Mouse (Mus musculus): Measurements from ENCODE around the gene Rrp12. TPM values are rescaled to one million over a fixed set of nuclear protein-coding genes. Genes with fewer than 3 reads are reported as not detected.
"Not testable (repeated sequence)": the region's sequence is repeated elsewhere in the genome, so short reads cannot be mapped to it uniquely, and the experiment has no call there.

Rrp12 gene
- polyA plus RNA-seq, 1 experiment from 2014 or later: 19.4 TPM

GRCm38 (mm10) chr19:41914592-41914882, 18.6 kb upstream of the Rrp12 start:
- 0 out of 2 replicates have a peak overlapping the region, but pooled peaks have one; percentile 94 for H3K4me2 ChIP-seq
- peaks cover 26% of the 10 kb centered on the region for H3K4me1 ChIP-seq (replicated peaks)
- not testable (repeated sequence) for H3K27ac ChIP-seq (replicated peaks); H3K27me3 ChIP-seq; H3K9ac ChIP-seq; ATAC-seq (ENCODE audit: low FRiP score, low read depth); H3K9me3 ChIP-seq; H3K4me3 ChIP-seq
- peaks cover 35% of the 10 kb centered on the region for H3K36me3 ChIP-seq

DNA sequence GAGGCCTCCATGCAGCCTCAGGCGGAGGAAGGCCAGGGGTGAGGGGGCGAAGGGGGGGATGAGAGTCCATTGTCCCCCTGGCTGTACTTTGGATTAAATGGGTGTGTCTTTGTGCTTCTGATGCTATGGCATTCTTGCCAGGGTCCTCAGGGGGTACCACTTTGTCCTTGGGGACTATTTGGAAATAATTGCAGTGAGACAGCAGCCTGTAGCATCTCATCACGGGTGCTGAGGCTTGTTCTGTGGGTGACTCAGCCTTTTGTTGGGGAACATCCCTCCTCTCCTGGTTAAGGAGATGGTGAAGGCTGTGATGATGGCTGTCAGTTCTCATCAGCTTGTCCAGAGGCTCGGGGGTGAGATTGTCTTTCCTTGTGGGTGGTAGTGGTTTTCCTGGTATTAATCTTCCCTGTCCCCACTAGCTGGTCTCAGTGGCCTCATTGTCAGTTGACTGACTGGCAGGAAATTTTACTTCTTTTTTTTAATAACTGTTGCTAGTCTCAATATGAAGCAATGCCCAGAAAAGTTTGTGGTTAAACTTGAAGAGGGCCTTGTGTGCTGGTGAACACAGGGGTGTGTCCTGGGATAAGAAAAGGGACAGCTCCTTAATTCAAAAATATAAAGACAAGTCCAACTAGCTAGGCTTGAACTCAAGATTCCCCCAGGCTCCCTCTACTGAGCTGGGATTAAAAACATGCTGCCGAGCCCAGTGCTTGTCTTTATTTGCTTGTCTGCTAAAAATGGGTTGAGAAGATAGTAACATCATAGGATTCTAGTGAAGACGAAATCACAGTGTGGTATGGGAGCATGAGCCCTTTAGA, 18.0 kb upstream of the Rrp12 start:
- WGBS: 38% methylated on average over 6 of the region's 6 CpGs
- no peak for ATAC-seq (ENCODE audit: low FRiP score, low read depth)

DNA sequence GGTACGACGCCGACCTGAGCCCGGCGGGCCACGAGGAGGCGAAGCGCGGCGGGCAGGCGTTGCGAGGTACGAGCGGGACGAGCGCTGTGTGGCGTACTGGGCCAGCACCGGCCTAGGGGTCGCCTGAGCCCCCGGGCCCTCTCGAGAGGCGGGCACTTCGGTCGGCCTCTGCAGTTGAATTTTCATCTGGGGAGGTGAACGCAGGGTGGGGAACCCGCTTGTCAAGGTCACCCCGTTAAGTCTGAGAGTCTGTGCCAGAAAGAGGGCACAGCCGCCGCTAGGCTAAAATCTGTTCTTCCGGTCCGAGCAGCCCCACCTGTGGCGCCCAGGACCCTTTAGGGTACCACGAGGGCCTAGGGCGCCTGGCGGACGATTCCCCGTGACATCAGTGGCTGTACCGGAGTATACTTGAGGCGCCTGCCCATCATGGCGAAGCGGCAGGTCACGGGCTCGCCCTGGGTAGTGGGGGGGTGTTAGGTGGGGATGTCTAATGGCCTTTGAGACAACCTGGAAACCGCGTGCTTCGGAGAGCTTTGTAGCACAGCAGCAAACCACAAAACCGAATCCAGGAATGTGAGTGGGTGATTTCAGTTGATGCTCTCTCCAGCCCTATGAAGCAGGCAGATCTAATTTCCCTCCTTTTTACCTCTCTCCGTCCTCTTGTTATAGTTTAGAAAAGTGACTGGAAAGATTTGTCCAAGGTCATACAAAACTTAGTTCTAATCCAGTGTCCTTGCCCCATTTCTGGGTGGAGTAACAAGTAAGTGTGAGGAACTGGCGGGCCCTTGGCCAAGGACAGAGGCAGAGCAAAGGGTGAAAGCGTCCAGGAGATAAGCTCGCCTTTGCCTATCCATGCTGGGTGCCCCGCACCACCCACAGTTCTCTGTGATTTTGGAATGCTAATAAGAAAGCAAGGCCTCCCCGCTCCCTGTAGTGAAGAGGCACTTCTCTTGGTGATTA, 16.4 kb upstream of the Rrp12 start:
- peak overlapping the region; percentile 94 for H3K4me2 ChIP-seq
- no peaks in the 10 kb centered on the region for H3K9me3 ChIP-seq
- peak overlapping the region; percentile 87 for H3K27ac ChIP-seq (replicated peaks)
- no peaks in the 10 kb centered on the region for H3K27me3 ChIP-seq
- H3K36me3 ChIP-seq: peaks cover 23% of the 10 kb centered on the region
- under 1% methylated on average over 53 of the region's 53 CpGs for WGBS
- H3K9ac ChIP-seq: peak overlapping the region; percentile 97
- H3K4me1 ChIP-seq (replicated peaks): peaks cover 26% of the 10 kb centered on the region
- H3K4me3 ChIP-seq: peak overlapping the region; percentile 99
- ATAC-seq (ENCODE audit: low FRiP score, low read depth): peak; percentile 83

More for the DNA sequence above, 18.0 kb upstream of the Rrp12 start:
- H3K4me3 ChIP-seq: peak overlapping the region; percentile 99
- H3K4me1 ChIP-seq (replicated peaks): peaks cover 26% of the 10 kb centered on the region
- H3K4me2 ChIP-seq: peak overlapping the region; percentile 94
- no peaks in the 10 kb centered on the region for H3K27me3 ChIP-seq
- H3K27ac ChIP-seq (replicated peaks): no peak overlapping the region
- H3K36me3 ChIP-seq: peaks cover 30% of the 10 kb centered on the region
- H3K9me3 ChIP-seq: no peaks in the 10 kb centered on the region
- H3K9ac ChIP-seq: no peak overlapping the region

DNA sequence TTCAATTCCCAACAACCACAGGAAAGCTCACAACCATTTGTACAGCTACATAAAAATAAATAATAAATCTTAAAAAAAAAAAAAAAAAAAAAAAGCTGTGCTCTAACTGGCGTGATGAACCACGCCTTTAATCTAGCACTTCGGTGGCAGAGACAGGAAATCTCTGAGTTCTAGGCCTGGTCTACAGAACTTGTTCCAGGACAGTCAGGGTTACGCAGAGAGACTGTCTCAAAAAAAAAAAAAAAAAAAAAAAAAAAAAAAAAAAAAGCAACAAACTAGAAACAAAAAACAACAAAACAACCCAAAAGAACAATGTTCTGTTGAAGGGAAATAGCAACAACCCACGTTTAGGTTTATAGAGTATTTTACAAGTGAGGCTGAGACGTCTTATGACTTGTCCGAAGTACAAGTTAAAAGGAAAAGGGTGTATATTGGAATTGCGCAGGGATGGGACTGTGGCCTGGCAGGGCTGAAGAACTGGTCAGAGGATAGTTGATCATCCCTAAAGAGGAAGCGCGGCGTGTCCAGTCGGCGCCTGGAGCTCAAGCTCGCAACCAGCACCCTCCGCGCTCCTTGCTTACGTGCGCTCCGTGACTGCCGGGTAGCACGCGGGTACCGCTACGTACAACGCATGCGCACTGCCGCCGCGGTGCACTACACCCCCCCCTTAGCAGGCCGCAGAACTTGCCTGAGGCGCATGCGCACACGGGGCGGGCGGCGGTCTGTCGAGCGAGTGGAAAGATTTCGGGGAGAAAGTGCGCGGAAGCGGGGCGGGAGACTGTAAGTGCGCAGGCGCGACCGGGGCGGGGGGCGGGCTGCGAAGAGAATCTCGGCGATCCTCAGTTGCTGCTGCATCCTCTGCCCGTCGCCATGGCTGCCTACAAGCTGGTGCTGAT, 15.5 kb upstream of the Rrp12 start, which contains the start of gene Pgam1:
TSS of gene Pgam1 (plus strand) at position 746 of the 896 bp plus-strand sequence.
- H3K27ac ChIP-seq (replicated peaks): peak within 1 kb of the TSS; percentile 95
- WGBS: 4% methylated on average over 54 of the region's 54 CpGs
- peak; percentile 95 for ATAC-seq (ENCODE audit: low FRiP score, low read depth)
- no peaks in the 10 kb centered on the region for H3K9me3 ChIP-seq
- H3K4me3 ChIP-seq: peak within 1 kb of the TSS; percentile 99
- peaks cover 14% of the 10 kb centered on the region for H3K36me3 ChIP-seq
- peak within 1 kb of the TSS; percentile 97 for H3K9ac ChIP-seq
- no peaks in the 10 kb centered on the region for H3K27me3 ChIP-seq
- peak within 1 kb of the TSS; percentile 94 for H3K4me2 ChIP-seq
- H3K4me1 ChIP-seq (replicated peaks): peaks cover 26% of the 10 kb centered on the region

DNA sequence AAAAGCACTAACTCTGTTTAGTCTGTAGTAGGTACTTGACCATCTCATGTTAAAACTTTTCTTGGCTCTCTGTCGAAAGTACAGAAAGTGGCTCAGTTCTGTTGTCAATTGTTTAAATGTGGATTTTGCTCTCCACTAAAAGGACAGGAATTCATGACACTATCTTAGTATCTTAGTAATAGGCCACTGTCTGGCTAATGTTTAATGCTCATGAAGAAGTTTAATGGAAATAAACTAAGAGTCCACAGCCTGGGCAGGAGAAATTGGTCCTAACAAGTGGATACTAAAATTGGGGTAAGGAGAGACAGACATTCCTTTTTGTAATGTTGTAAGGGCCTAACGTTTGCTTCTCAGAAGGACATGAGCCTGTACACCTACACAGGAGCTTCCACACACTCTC, 14.4 kb upstream of the Rrp12 start:
- WGBS: 90% methylated on average over 2 of the region's 2 CpGs
- Histone ChIP-seq H3K36me3 (0 out of 2 replicates have a peak, but pooled peaks cover 5% of the 10 kb centered on the region), H3K4me3 (no peak overlapping the region), H3K4me2 (no peak overlapping the region), H3K4me1 (replicated peaks) (peaks cover 26% of the 10 kb centered on the region), H3K27me3 (no peaks in the 10 kb centered on the region), H3K9ac (no peak overlapping the region), H3K27ac (replicated peaks) (no peak overlapping the region), H3K9me3 (no peaks in the 10 kb centered on the region)
- ATAC-seq (ENCODE audit: low FRiP score, low read depth): no peak

GRCm38 (mm10) chr19:41908736-41909135, 12.8 kb upstream of the Rrp12 start:
- Histone ChIP-seq H3K4me1 (replicated peaks) (peaks cover 13% of the 10 kb centered on the region), H3K27me3 (no peaks in the 10 kb centered on the region), H3K27ac (replicated peaks) (no peak overlapping the region), H3K9me3 (no peaks in the 10 kb centered on the region), H3K9ac (no peak overlapping the region), H3K4me3 (no peak overlapping the region), H3K36me3 (no peaks in the 10 kb centered on the region), H3K4me2 (no peak overlapping the region)
- no peak for ATAC-seq (ENCODE audit: low FRiP score, low read depth)
- 87% methylated on average over 3 of the region's 3 CpGs for WGBS

- Histone ChIP-seq H3K36me3 (no peaks in the 10 kb centered on the region), H3K4me2 (no peak overlapping the region), H3K9ac (no peak overlapping the region), H3K4me3 (no peak overlapping the region), H3K27me3 (no peaks in the 10 kb centered on the region), H3K9me3 (no peaks in the 10 kb centered on the region), H3K4me1 (replicated peaks) (no peaks in the 10 kb centered on the region), H3K27ac (replicated peaks) (no peak overlapping the region)
- ATAC-seq (ENCODE audit: low FRiP score, low read depth): no peak
- WGBS: 57% methylated on average over 8 of the region's 8 CpGs
Measured at GRCm38 (mm10) chr19:41907079-41907760, 11.2 kb upstream of the Rrp12 start.

GRCm38 (mm10) chr19:41906311-41907078, 10.5 kb upstream of the Rrp12 start:
- Histone ChIP-seq H3K9me3 (no peaks in the 10 kb centered on the region), H3K27me3 (no peaks in the 10 kb centered on the region), H3K27ac (replicated peaks) (no peak overlapping the region), H3K9ac (no peak overlapping the region), H3K4me1 (replicated peaks) (no peaks in the 10 kb centered on the region), H3K36me3 (no peaks in the 10 kb centered on the region), H3K4me2 (no peak overlapping the region), H3K4me3 (no peak overlapping the region)
- ATAC-seq (ENCODE audit: low FRiP score, low read depth): no peak
- 70% methylated on average over 6 of the region's 6 CpGs for WGBS

DNA sequence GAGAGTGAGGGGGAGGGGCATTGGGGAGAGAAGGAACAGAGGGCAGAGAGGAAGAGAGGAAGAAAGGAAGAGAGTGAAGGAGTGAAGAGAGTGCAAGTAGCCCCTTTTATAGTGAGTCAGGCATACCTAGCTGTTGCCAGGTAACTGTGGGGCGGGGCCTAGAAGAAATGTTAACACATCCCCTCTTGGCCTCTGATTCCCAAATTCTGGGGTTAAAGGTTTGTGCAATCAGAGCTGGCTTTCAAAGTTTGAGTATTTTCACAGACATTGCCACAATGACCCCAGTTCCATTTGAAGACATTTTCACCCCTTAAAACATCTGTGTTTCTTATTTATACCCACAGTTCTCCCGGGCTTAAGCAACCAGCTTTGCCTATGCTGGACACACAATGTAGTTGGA, 9.3 kb upstream of the Rrp12 start:
- Histone ChIP-seq H3K9ac (no peak overlapping the region), H3K27me3 (no peaks in the 10 kb centered on the region), H3K9me3 (no peaks in the 10 kb centered on the region), H3K27ac (replicated peaks) (no peak overlapping the region), H3K4me2 (no peak overlapping the region), H3K4me1 (replicated peaks) (no peaks in the 10 kb centered on the region), H3K4me3 (no peak overlapping the region), H3K36me3 (no peaks in the 10 kb centered on the region)
- 89% methylated on average over 2 of the region's 2 CpGs for WGBS
- no peak for ATAC-seq (ENCODE audit: low FRiP score, low read depth)

DNA sequence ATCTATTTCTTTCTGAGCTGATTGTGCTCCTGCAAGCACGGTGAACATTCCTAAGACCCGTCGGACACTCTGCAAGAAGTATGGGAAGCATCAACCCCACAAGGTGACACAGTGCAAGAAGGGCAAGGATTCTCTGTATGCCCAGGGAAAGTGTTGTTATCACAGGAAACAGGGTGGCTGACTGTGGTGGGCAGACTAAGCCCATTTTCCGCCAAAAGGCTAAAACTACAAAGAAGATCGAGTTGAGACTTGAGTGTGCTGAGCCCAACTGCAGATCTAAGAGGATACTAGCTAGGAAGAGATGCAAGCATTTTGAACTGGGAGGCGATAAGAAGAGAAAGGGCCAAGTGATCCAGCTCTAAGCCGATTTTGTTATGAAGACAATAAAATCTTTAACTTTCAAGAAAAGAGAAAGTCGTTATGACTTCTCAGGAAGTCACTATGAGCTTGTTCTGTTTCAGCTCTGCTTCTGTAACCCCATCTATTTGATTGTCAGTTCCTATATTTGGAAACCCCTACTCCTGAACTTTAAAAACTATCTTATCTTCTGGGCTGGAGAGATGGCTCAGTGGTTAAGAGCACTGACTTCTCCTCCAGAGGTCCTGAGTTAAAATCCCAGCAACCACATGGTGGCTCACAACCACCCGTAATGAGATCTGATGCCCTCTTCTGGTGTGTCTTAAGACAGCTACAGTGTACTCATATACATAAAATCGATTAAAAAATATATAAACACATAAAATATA, 7.0 kb upstream of the Rrp12 start:
- Histone ChIP-seq H3K9ac (no peak overlapping the region), H3K4me2 (no peak overlapping the region), H3K27ac (replicated peaks) (no peak overlapping the region), H3K4me1 (replicated peaks) (no peaks in the 10 kb centered on the region), H3K9me3 (no peaks in the 10 kb centered on the region), H3K4me3 (no peak overlapping the region), H3K27me3 (no peaks in the 10 kb centered on the region), H3K36me3 (no peaks in the 10 kb centered on the region)
- ATAC-seq (ENCODE audit: low FRiP score, low read depth): no peak
- WGBS: 93% methylated on average over 10 of the region's 10 CpGs

Data from hindbrain, embryonic 15.5 days (tissue).